Mouse (Mus musculus): Measurements from ENCODE around the gene Camta1.
A peak's percentile ranks its signal among the peaks of the same experiment; 100 is the strongest.

Camta1 gene

DNA sequence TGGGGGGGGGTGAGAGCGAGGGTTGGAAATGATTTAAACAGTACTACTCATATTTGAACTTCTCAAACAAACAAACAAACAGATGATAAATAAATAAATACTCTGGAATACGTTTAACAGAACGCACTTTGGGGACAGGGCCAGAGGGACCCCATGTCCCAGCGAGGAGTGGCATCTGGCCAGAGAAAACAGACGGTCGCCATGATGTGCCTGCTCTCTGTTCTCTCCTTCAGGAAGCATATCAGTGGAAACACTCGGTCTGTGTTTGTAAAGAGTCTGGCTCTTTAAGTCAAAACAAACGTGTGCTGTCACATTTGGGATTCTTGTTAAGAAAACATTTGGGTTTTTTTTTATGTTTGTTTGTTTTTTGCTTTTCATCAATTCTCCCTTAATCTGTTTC is 439.3 kb downstream of the Camta1 start:
- TF ChIP-seq GATA4 (IDR thresholded peaks at IDR 0.05; ENCODE audit: insufficient replicate concordance, low read length) = no peak

DNA sequence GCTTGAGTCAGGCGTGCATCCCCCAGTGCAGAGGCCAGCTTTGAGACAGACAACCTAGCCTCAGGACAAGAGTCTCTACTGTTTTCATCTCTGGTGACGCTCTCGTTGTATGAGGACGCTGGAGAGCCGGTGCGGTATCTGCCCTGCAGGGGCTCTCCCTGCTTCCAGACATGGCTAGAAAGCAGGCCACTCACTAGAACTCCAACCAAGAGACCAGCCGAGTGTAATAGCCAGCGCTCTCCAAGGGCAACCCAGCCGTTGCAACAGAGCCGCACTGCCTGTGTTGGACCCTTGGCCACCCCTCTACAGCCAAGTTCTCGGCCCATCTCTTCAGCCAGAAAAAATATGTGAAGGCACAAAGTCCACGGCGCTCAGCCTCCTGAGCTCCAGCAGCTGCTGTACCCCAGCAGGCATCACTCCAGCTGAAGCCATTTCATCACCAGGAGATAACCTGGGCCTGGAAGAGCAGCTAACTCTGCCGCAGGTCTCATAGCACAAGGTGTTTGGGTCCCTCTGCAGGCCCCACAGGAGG is 443.3 kb downstream of the Camta1 start:
- TF ChIP-seq GATA4 (IDR thresholded peaks at IDR 0.05; ENCODE audit: insufficient replicate concordance, low read length) = peak; percentile 33; the same call in 1 of the 2 replicates

DNA sequence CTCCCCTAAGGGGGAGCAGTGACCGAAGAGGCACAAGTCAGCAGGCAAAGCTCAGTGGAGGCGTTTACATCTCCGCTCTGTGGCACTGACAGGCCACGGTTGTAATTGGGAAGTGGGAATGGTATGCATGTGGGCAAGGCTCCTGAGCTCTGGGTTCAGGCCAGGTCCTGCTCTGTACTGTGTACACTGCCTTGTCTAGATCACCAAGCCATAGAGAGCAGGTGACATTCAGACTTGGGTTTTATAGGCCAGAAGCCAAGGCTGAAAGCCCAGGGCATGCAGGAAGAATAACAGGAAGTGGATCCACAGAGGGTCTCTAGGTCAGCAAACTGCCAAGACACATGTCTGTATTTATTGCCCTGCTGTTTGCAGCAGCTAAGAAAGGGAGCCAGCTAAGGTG is 445.9 kb downstream of the Camta1 start:
- TF ChIP-seq GATA4 (IDR thresholded peaks at IDR 0.05; ENCODE audit: insufficient replicate concordance, low read length) = no peak

DNA sequence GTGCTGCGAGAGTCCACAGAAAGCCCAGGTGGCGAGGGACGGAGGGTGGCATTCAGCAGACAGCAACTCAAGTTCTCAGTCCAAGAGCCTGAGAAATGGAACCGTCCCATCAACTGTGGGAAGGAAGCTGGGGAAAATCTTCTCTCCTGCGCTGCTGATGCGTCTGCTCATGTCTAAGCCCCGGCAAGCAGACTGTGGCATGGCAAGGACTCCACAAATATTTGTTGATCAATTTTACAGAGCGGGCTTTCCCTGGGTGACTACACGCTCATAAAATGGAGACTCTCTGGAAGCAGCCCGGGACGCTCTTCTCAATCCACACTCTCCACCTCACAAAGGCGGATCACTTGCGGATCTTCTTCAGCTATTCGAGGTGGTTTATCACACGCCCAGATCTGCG is 446.3 kb downstream of the Camta1 start:
- no peak for TF ChIP-seq GATA4 (IDR thresholded peaks at IDR 0.05; ENCODE audit: insufficient replicate concordance, low read length)

DNA sequence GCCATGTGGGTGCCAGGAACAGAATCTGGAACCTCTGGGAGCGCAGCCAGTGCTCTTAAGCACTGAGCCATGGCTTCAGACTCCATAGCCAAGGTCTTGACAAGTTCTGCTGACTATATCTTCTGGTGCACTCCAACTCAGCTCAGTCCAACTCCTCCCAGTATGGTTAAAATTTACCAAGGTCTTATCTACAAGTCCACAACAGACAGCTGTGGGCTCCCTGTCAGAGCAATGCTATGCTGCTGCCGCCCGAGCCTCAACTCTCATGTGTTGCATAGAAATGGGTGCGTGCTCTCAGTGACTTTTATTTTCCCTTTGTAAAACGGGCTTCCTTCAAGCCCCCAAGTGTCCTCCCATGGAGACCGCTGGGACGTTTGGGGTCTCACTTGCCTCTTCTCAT is 446.7 kb downstream of the Camta1 start:
- TF ChIP-seq GATA4 (IDR thresholded peaks at IDR 0.05; ENCODE audit: insufficient replicate concordance, low read length) = no peak

DNA sequence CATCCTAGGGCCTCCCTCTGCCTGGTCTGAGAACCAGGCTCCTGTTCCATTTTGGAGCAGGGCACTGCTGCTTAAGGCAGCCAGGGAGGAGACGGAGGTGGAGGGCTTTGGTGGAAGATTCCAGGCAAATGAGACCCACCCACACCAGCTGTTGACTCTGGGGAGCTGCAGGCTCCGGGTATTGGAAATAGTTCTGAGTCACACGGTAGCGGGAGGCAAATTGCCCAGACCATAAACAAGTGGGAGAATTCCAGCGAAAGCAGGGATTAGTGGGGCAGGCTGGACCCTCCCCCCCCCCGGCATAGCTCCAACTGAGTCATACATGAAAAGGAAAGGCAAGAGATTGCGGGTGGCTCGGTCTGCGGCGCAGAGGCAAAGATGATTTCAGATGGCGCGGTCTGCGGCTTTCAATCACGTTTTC is 450.0 kb downstream of the Camta1 start:
- no peak for TF ChIP-seq GATA4 (IDR thresholded peaks at IDR 0.05; ENCODE audit: insufficient replicate concordance, low read length)

DNA sequence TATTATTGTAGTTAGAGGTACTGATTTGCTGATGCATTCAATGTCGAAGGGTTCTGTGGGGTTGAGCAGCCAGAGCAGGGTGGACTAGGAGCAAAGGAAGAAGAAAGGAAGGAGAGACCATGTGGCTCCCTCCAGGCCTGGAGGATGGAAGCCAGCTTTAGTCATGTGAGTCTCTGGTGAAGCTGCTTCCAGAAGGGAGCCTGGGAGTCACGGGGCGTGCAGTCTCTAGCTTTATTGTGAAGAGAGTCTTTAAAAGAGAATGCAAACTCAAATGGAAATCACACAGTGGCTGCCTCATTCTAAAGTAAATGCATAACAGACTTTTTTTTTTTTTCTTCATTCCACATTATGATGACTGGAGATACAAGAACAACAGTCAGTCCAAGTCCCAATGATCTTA is 450.7 kb downstream of the Camta1 start:
- TF ChIP-seq GATA4 (IDR thresholded peaks at IDR 0.05; ENCODE audit: insufficient replicate concordance, low read length) = no peak

DNA sequence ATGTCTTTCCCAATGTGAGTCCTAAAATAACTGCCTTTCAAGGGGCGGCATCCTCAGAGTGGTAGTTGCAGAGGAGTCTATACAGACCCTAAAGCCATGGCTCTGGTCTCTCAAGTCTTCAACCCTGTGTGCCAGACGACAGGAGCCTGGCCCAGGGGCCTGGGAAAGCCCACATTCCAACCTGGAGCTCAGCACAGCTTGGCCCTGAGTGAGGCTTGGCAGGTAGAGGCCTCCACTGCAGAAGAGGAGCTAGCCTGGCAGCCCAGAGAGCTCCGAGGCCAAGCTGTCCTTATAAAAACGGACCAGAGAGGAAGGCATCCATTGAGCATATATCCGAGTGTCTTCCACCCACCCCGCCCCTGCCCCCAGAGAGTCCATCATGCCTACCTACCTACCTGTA is 452.4 kb downstream of the Camta1 start:
- no peak for TF ChIP-seq GATA4 (IDR thresholded peaks at IDR 0.05; ENCODE audit: insufficient replicate concordance, low read length)

DNA sequence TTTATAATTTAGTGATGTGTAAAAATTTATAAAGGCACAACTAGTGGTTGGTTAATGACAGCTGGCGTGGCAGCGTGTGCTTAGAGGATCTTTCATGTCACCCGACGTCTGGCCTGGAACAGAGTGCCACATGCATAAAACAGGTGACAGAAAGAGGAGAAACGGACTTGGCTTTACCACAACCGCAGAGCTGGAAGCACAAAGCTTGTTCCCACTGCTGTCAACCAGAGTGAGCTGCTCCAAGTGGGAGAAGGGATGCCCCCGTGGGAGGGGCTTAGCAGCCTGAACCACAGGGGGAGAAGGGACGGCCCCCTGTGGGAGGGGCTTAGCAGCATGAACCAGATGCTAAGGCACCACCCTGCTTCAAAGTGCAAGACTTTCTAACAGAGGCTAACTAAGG is 452.9 kb downstream of the Camta1 start:
- TF ChIP-seq GATA4 (IDR thresholded peaks at IDR 0.05; ENCODE audit: insufficient replicate concordance, low read length) = no peak

DNA sequence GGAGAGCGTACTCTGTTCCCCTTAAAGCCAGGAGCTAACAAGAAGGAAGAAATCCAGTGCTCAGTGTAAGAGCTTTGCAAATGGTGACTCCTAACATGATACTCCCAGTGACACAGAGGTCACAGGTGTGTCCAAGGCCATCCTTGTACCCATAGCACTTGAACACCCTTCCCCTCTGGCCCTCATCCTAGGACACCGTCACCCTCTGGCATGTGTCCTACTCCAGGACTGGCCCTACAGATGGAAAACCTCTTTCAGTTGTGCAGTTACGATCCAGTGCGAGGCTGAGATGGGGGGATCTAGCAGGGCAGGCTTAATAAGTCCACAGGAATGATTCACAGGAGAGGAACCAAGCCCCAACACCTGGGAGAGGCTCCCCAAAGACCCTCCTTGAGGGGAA is 453.4 kb downstream of the Camta1 start:
- TF ChIP-seq GATA4 (IDR thresholded peaks at IDR 0.05; ENCODE audit: insufficient replicate concordance, low read length) = no peak

DNA sequence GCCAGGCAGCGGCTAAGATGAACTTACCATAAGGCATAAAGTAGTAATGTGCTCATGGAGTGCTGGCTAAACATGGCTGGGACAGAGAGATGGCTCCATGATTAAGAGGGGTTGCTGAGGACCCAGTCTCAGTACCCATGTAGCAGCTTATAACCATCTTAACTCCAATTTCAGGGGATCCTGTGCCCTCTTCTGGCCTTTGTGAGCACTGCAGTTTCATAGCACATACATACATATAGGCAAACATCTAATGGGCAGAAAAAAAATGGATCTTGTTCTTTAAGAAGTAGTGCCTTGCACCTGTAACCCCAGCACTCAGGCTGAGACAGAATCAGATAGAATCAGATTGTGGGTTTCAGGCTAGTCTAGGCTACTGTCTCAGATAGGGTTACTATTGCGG is 454.5 kb downstream of the Camta1 start:
- no peak for TF ChIP-seq GATA4 (IDR thresholded peaks at IDR 0.05; ENCODE audit: insufficient replicate concordance, low read length)

DNA sequence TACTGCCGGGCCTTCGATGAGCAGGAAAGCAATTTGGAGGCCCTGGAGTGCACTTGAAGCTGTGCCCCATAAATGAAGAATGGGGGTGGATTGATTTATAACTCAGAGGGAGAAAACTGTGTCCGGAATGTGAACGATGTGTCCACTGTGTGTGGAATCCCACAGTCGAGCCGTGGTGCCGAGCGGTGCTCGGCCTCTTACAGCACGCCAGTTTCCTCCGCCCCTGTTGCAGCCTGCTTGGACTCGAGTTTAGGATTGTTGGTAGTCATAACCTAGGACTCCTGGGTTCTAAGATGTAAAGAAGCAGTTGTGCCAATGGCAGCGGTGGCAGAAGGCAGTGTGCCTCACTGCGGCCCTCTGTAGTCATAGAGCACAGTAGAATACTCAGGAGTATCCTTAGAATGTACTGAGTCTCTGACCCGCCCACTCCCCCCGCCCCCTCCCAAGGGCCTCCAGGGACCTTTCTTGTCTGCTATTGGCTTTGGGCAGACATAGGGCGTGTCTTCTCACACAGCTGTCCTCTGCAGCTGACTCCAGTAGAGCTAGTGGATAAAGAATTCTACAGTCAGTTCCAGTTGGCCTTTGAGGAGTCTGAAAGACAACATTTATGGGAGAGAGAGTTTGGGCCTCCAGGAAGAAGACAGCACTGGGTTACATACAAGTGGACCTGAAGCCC is 457.0 kb downstream of the Camta1 start:
- TF ChIP-seq GATA4 (IDR thresholded peaks at IDR 0.05; ENCODE audit: insufficient replicate concordance, low read length) = no peak

DNA sequence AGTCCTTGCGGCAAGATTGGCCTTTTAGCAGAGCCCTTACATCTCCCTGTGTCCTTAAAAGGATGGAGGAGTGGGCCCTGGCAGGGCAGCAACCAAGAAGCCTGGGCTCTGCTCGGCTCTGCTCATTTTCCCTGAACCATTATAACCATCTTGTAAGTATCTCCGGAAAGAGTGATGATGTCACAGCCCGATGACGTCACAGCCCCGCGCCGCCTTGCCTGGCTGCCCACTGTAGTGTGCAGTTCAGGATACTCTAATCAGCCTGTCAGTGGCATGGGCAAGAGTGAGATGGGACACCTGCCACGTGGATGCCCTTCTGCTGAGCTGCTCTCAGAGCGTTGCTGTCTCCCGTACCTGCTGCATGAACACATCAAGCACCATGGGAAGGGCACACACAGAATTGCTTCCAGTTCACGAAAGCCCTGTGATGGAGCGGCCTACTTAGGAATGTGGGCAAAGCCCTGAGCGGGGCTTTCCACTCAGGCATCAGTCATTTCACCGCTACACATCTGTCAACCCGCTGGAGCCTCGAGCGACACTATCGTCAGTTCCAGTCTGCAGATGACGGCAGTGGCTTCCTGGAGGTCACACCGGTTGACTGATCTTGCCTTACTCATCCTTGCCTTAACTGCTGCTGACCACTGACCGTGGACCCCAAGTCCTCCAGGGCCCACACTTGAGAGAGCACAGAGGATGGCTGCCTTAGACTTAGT is 459.8 kb downstream of the Camta1 start:
- TF ChIP-seq GATA4 (IDR thresholded peaks at IDR 0.05; ENCODE audit: insufficient replicate concordance, low read length) = no peak

DNA sequence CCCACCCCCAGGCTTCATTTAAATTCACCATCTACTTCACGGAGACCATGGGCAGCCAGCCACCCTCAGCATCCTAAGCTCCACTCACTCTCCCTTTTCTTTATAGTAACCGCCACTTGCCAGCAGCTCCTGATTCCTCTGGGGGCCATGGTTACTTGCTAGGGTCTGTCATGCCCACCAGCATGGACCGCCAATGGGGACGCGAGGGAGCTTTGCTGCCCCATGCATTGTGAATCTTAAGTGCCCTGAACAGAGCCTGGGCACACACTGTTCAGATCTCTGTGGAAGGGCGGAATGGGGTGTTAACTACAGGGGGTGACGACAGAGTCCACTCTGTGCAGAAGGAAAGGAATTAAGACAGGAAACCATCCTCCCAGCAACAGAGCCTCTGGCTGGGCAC is 465.1 kb downstream of the Camta1 start:
- TF ChIP-seq GATA4 (IDR thresholded peaks at IDR 0.05; ENCODE audit: insufficient replicate concordance, low read length) = no peak

DNA sequence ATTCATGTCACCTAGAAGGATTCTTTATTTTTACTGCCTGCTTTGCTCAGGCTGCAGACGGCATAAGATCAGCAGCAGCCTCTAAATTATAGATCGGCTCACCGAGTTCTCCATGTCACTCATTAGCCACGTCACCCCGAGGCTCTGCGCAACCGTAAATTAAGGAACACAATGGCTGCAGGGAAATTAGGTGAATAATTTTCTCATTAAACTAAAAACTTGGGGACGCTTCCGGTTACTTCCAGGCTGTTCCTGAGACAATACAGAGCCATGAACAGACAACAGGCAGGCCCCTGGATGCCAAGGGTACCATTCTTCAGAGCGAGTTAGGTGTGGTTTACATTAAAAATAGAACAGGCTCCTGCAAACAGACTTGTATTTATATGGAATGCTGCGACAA is 472.3 kb downstream of the Camta1 start:
- no peak for TF ChIP-seq GATA4 (IDR thresholded peaks at IDR 0.05; ENCODE audit: insufficient replicate concordance, low read length)

DNA sequence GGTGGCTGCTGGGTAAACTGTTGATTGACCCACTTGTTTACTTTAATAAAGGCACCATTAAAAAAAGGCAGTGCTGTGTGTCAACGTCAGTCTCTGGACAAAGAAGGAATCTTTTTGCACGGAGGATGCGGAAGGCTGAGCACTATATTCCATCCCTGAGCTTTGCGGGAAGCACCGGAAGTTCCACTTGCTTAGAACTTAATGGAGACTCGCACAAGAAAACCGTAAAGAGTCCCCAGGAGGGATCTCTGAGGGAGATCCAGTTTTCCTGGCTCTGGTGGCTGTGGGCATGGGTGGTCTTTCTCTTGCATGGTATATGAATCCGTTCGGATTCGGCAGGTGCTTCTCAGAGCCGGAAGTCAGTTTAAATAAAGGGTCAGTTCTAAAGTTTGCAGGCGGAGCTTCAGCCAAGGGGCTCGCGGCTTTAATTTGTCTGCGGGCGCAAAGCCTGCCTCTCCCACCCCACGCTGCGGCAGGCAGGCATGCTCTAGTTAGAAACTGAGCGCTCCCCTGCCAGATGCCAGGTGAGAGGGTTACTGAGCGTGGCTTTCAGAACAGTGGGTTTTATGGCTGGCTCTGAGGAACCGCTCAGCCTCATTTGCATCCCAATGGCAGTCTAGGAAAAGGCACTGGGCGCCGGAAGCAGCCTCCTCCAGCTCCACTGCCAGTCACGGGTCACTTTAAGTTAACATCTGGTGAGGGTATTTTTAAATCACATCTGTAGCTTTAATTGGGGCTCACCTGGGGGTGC is 474.8 kb downstream of the Camta1 start:
- no peak for TF ChIP-seq GATA4 (IDR thresholded peaks at IDR 0.05; ENCODE audit: insufficient replicate concordance, low read length)
